Mouse (Mus musculus) lung, embryonic 15.5 days (tissue): ENCODE results near the gene Gabarapl2. TPM values are rescaled to one million over a fixed set of nuclear protein-coding genes. Genes with fewer than 3 reads are reported as not detected.
"Not testable (repeated sequence)": the region's sequence is repeated elsewhere in the genome, so short reads cannot be mapped to it uniquely, and the experiment has no call there.

Source experiments
- ATAC-seq: fragments of 200-750 bp; cut with Nextera tagmentation; 2 replicates; pipeline ENCODE4 v1.8.0; 2017; ENCODE audit warnings: moderate number of reproducible peaks, borderline replicate concordance; ENCODE audit not compliant: low FRiP score, low TSS enrichment; ENCODE audit errors: extremely low read depth
- H3K27ac ChIP-seq: fragments of 300-500 bp; sonication (generic); 2 replicates; pipeline ENCODE4 v1.5.1; 2015; ENCODE audit warnings: moderate library complexity, mild to moderate bottlenecking, inconsistent platforms
- H3K27me3 ChIP-seq: fragments of 300-500 bp; sonication (generic); 2 replicates; pipeline ENCODE4 v1.6.1; 2015; ENCODE audit warnings: inconsistent platforms
- H3K36me3 ChIP-seq: fragments of 300-500 bp; sonication (generic); 2 replicates; pipeline ENCODE4 v1.6.1; 2015; ENCODE audit warnings: inconsistent platforms
- H3K4me1 ChIP-seq: fragments of 300-500 bp; sonication (generic); 2 replicates; pipeline ENCODE4 v1.6.1; 2015; ENCODE audit warnings: inconsistent platforms
- H3K4me2 ChIP-seq: fragments of 300-500 bp; sonication (generic); 2 replicates; pipeline ENCODE4 v1.6.1; 2015; ENCODE audit warnings: inconsistent platforms, mild to moderate bottlenecking, moderate library complexity
- H3K4me3 ChIP-seq: fragments of 300-500 bp; sonication (generic); 2 replicates; pipeline ENCODE4 v1.5.1; 2015; ENCODE audit warnings: mild to moderate bottlenecking, inconsistent platforms
- H3K9ac ChIP-seq: fragments of 300-500 bp; sonication (generic); 2 replicates; pipeline ENCODE4 v1.6.1; 2015; ENCODE audit warnings: inconsistent platforms
- H3K9me3 ChIP-seq: fragments of 300-500 bp; sonication (generic); 2 replicates; pipeline ENCODE4 v1.6.1; 2016; ENCODE audit warnings: inconsistent platforms
- WGBS: fragments of 180-500 bp; shearing (Covaris S2); methylation state at CpG from one replicate; pipeline ENCODE4 v1.1.7; 2015; 5-methylcytosine and 5-hydroxymethylcytosine counted together
- polyA plus RNA-seq: library from polyadenylated mRNA; unstranded; fragments of >200 nt; fragmentation: Nextera tagmentation; extraction: Ambion mirVana; gene quantifications from 2 replicates; pipeline ENCODE4 v1.2.1, GENCODE M21; 2015

Gabarapl2 gene
- polyA plus RNA-seq, 1 experiment from 2014 or later, result 184 TPM

- Histone ChIP-seq H3K4me3 (no peak overlapping the region), H3K4me2 (no peak overlapping the region), H3K36me3 (no peaks in the 10 kb centered on the region), H3K27me3 (no peaks in the 10 kb centered on the region), H3K4me1 (0 out of 2 replicates have a peak, but pooled peaks cover 3% of the 10 kb centered on the region), H3K9me3 (no peaks in the 10 kb centered on the region), H3K27ac (no peak overlapping the region), H3K9ac (no peak overlapping the region)
- ATAC-seq, result no peak
- 96% methylated on average over 2 of the region's 2 CpGs for WGBS
These were observed 20.8 kb upstream of the Gabarapl2 start for GRCm38 (mm10) chr8:111919663-111920062.

- ATAC-seq, result no peak
- H3K9ac ChIP-seq, result no peak overlapping the region
- no peak overlapping the region for H3K4me3 ChIP-seq
- no peak overlapping the region for H3K27ac ChIP-seq
- 0 out of 2 replicates have a peak, but pooled peaks cover 3% of the 10 kb centered on the region for H3K4me1 ChIP-seq
- no peak overlapping the region for H3K4me2 ChIP-seq
- H3K9me3 ChIP-seq, result no peaks in the 10 kb centered on the region
- WGBS, result 70% methylated on average over 4 of the region's 4 CpGs
- no peaks in the 10 kb centered on the region for H3K27me3 ChIP-seq
- H3K36me3 ChIP-seq, result no peaks in the 10 kb centered on the region
These were observed 19.5 kb upstream of the Gabarapl2 start for GRCm38 (mm10) chr8:111920971-111921370.

GRCm38 (mm10) chr8:111923383-111923804 is 17.1 kb upstream of the Gabarapl2 start:
- Histone ChIP-seq H3K4me2 (0 out of 2 replicates have a peak overlapping the region, but pooled peaks have one; percentile 10), H3K9ac (no peak overlapping the region), H3K9me3 (no peaks in the 10 kb centered on the region), H3K27me3 (no peaks in the 10 kb centered on the region), H3K36me3 (no peaks in the 10 kb centered on the region), H3K4me3 (no peak overlapping the region), H3K27ac (no peak overlapping the region), H3K4me1 (0 out of 2 replicates have a peak, but pooled peaks cover 3% of the 10 kb centered on the region)
- no peak for ATAC-seq
- WGBS, result 19% methylated on average over 10 of the region's 10 CpGs

GRCm38 (mm10) chr8:111924976-111925375 is 15.5 kb upstream of the Gabarapl2 start:
- WGBS, result 68% methylated on average over 7 of the region's 7 CpGs
- no peaks in the 10 kb centered on the region for H3K27me3 ChIP-seq
- no peak overlapping the region for H3K4me2 ChIP-seq
- H3K36me3 ChIP-seq, result no peaks in the 10 kb centered on the region
- H3K4me3 ChIP-seq, result no peak overlapping the region
- 0 out of 2 replicates have a peak, but pooled peaks cover 3% of the 10 kb centered on the region for H3K4me1 ChIP-seq
- ATAC-seq, result no peak
- no peaks in the 10 kb centered on the region for H3K9me3 ChIP-seq
- no peak overlapping the region for H3K27ac ChIP-seq
- no peak overlapping the region for H3K9ac ChIP-seq

GRCm38 (mm10) chr8:111929648-111930344 is 10.7 kb upstream of the Gabarapl2 start:
- H3K4me2 ChIP-seq, result no peak overlapping the region
- no peaks in the 10 kb centered on the region for H3K27me3 ChIP-seq
- WGBS, result 58% methylated on average over 8 of the region's 8 CpGs
- H3K4me1 ChIP-seq, result peaks cover 23% of the 10 kb centered on the region
- ATAC-seq, result no peak
- no peaks in the 10 kb centered on the region for H3K9me3 ChIP-seq
- no peak overlapping the region for H3K9ac ChIP-seq
- H3K27ac ChIP-seq, result no peak overlapping the region
- H3K4me3 ChIP-seq, result no peak overlapping the region
- H3K36me3 ChIP-seq, result no peaks in the 10 kb centered on the region

GRCm38 (mm10) chr8:111931721-111932120 is 8.8 kb upstream of the Gabarapl2 start:
- no peak overlapping the region for H3K27ac ChIP-seq
- no peaks in the 10 kb centered on the region for H3K9me3 ChIP-seq
- no peaks in the 10 kb centered on the region for H3K36me3 ChIP-seq
- peaks cover 23% of the 10 kb centered on the region for H3K4me1 ChIP-seq
- H3K4me2 ChIP-seq, result no peak overlapping the region; the same call in 1 of the 2 replicates
- H3K27me3 ChIP-seq, result no peaks in the 10 kb centered on the region
- H3K9ac ChIP-seq, result no peak overlapping the region
- WGBS, result 73% methylated on average over 16 of the region's 16 CpGs
- H3K4me3 ChIP-seq, result no peak overlapping the region
- no peak for ATAC-seq

- Histone ChIP-seq H3K9me3 (no peaks in the 10 kb centered on the region), H3K4me1 (peaks cover 23% of the 10 kb centered on the region), H3K27me3 (no peaks in the 10 kb centered on the region), H3K27ac (peak overlapping the region; percentile 76), H3K36me3 (no peaks in the 10 kb centered on the region), H3K9ac (peak overlapping the region; percentile 66), H3K4me3 (peak overlapping the region; percentile 81), H3K4me2 (peak overlapping the region; percentile 99)
- WGBS, result 19% methylated on average over 19 of the region's 19 CpGs
- ATAC-seq, result peak; percentile 77
These were observed 7.7 kb upstream of the Gabarapl2 start for GRCm38 (mm10) chr8:111932580-111933336.

GRCm38 (mm10) chr8:111933348-111934076 is 7.0 kb upstream of the Gabarapl2 start, which contains the start of gene Tmem231:
TSS of gene Tmem231 (minus strand) at chr8:111933881.
- no peaks in the 10 kb centered on the region for H3K36me3 ChIP-seq
- H3K4me1 ChIP-seq, result peaks cover 23% of the 10 kb centered on the region
- peak within 1 kb of the TSS; percentile 99 for H3K4me2 ChIP-seq
- ATAC-seq, result peak; percentile 99
- no peaks in the 10 kb centered on the region for H3K27me3 ChIP-seq
- peak within 1 kb of the TSS; percentile 66 for H3K9ac ChIP-seq
- H3K4me3 ChIP-seq, result peak within 1 kb of the TSS; percentile 81
- no peaks in the 10 kb centered on the region for H3K9me3 ChIP-seq
- WGBS, result under 1% methylated on average over 49 of the region's 53 CpGs
- peak within 1 kb of the TSS; percentile 76 for H3K27ac ChIP-seq

GRCm38 (mm10) chr8:111934201-111934600 is 6.3 kb upstream of the Gabarapl2 start:
- no peaks in the 10 kb centered on the region for H3K9me3 ChIP-seq
- no peak overlapping the region for H3K27ac ChIP-seq
- no peak overlapping the region for H3K9ac ChIP-seq
- 84% methylated on average over 2 of the region's 2 CpGs for WGBS
- no peaks in the 10 kb centered on the region for H3K27me3 ChIP-seq
- H3K4me1 ChIP-seq, result peaks cover 23% of the 10 kb centered on the region
- H3K4me2 ChIP-seq, result peak overlapping the region; percentile 99
- no peak for ATAC-seq
- no peak overlapping the region for H3K4me3 ChIP-seq
- H3K36me3 ChIP-seq, result no peaks in the 10 kb centered on the region

- Histone ChIP-seq H3K4me3 (no peak overlapping the region), H3K9ac (no peak overlapping the region), H3K4me2 (no peak overlapping the region), H3K27me3 (no peaks in the 10 kb centered on the region), H3K27ac (no peak overlapping the region), H3K36me3 (no peaks in the 10 kb centered on the region), H3K4me1 (peaks cover 35% of the 10 kb centered on the region), H3K9me3 (no peaks in the 10 kb centered on the region)
- ATAC-seq, result no peak
- 73% methylated on average over 3 of the region's 3 CpGs for WGBS
These were observed 3.3 kb upstream of the Gabarapl2 start for GRCm38 (mm10) chr8:111937184-111937583.

- H3K4me1 ChIP-seq, result peaks cover 25% of the 10 kb centered on the region
- H3K27me3 ChIP-seq, H3K36me3 ChIP-seq, H3K9me3 ChIP-seq, H3K27ac ChIP-seq, ATAC-seq, H3K9ac ChIP-seq, H3K4me3 ChIP-seq, H3K4me2 ChIP-seq: not testable (repeated sequence)
- 85% methylated on average over 9 of the region's 9 CpGs for WGBS
These were observed 2.2 kb upstream of the Gabarapl2 start for GRCm38 (mm10) chr8:111938076-111938985.
